Mouse (Mus musculus) embryonic facial prominence, embryonic 14.5 days (tissue): ENCODE measurements around the gene Mapkapk2. TPM values are rescaled to one million over a fixed set of nuclear protein-coding genes. Genes with fewer than 3 reads are reported as not detected.
A peak's percentile ranks its signal among the peaks of the same experiment; 100 is the strongest.

ENCODE experiments used
- ATAC-seq: fragments of 200-750 bp; cut with Nextera tagmentation; 2 replicates; pipeline ENCODE4 v1.8.0; 2017; ENCODE audit warnings: low read depth, moderate number of reproducible peaks, moderate TSS enrichment
- DNase-seq: peaks from one replicate; pipeline ENCODE4 v3.0.0-alpha.2; 2015; ENCODE audit warnings: low spot score
- H3K27ac ChIP-seq: fragments of 300-500 bp; sonication (generic); replicated peaks from 2 replicates; pipeline ENCODE4 v1.5.1; 2014; ENCODE audit warnings: low read depth, mild to moderate bottlenecking, low read length, moderate library complexity
- H3K27me3 ChIP-seq: fragments of 300-500 bp; sonication (generic); replicated peaks from 2 replicates; pipeline ENCODE4 v1.6.1; 2014; ENCODE audit warnings: low read length; ENCODE audit not compliant: control insufficient read depth, insufficient read depth
- H3K36me3 ChIP-seq: fragments of 300-500 bp; sonication (generic); 2 replicates; pipeline ENCODE4 v1.6.1; 2014; ENCODE audit warnings: low read length, mixed read lengths; ENCODE audit not compliant: control insufficient read depth, insufficient read depth
- H3K4me1 ChIP-seq: fragments of 300-500 bp; sonication (generic); 2 replicates; pipeline ENCODE4 v1.6.1; 2014; ENCODE audit warnings: antibody characterized with exemption, low read length; ENCODE audit not compliant: control insufficient read depth, insufficient read depth
- H3K4me2 ChIP-seq: fragments of 300-500 bp; sonication (generic); 2 replicates; pipeline ENCODE4 v1.6.1; 2014; ENCODE audit warnings: low read depth, mild to moderate bottlenecking, low read length, moderate library complexity, mixed read lengths
- H3K4me3 ChIP-seq: fragments of 300-500 bp; sonication (generic); 2 replicates; pipeline ENCODE4 v1.5.1; 2014; ENCODE audit warnings: low read depth, mild to moderate bottlenecking, low read length
- H3K9ac ChIP-seq: fragments of 300-500 bp; sonication (generic); 2 replicates; pipeline ENCODE4 v1.6.1; 2014; ENCODE audit warnings: low read depth, mild to moderate bottlenecking, low read length, moderate library complexity, mixed read lengths
- H3K9me3 ChIP-seq: fragments of 300-500 bp; sonication (generic); 2 replicates; pipeline ENCODE4 v1.6.1; 2016; ENCODE audit warnings: low read length; ENCODE audit not compliant: control insufficient read depth
- WGBS: fragments of 180-500 bp; shearing (Covaris S2); extraction: QIAGEN DNeasy Blood & Tissue Kit; methylation state at CpG from one replicate; pipeline ENCODE4 v1.1.7; 2014; 5-methylcytosine and 5-hydroxymethylcytosine counted together
- polyA plus RNA-seq: library from polyadenylated mRNA; unstranded; fragments of >200 nt; fragmentation: Nextera tagmentation; extraction: Ambion mirVana; gene quantifications from 2 replicates; pipeline ENCODE4 v1.2.1, GENCODE M21; 2014

Mapkapk2 gene
- polyA plus RNA-seq, 1 experiment from 2014 or later, result 47.8 TPM

GRCm38 (mm10) chr1:131118530-131118929, 20.9 kb upstream of the Mapkapk2 start:
- no peaks in the 10 kb centered on the region for H3K36me3 ChIP-seq
- no peak overlapping the region for H3K4me2 ChIP-seq
- peaks cover 3% of the 10 kb centered on the region; the same call in 1 of the 2 replicates for H3K4me1 ChIP-seq
- no peaks in the 10 kb centered on the region for H3K27me3 ChIP-seq
- H3K27ac ChIP-seq, result no peak overlapping the region
- H3K4me3 ChIP-seq, result no peak overlapping the region
- WGBS, result 47% methylated on average over 10 of the region's 10 CpGs
- DNase-seq (no peak), ATAC-seq (no peak)
- H3K9me3 ChIP-seq, result no peaks in the 10 kb centered on the region
- H3K9ac ChIP-seq, result no peak overlapping the region

GRCm38 (mm10) chr1:131116430-131117011, 18.9 kb upstream of the Mapkapk2 start:
- 42% methylated on average over 13 of the region's 13 CpGs for WGBS

DNA sequence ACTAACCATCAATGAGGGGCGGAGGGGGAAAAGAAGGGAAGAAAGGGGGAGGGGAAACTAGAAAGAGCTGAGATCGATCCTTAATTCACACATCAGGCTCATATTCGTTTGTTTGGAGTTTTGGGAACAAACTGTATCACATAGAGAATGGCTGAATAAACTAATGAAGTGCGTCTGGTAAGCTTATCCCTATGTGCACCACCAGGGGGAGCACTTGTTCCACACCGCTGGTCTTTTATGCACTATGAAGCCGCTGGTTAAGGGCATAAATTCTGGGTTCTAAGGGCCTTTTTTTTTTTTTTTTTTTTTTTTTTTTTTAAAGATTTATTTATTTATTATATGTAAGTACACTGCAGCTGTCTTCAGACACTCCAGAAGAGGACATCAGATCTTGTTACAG, 18.3 kb upstream of the Mapkapk2 start:
- Histone ChIP-seq H3K27ac (no peak overlapping the region), H3K4me3 (no peak overlapping the region), H3K27me3 (no peaks in the 10 kb centered on the region), H3K4me2 (no peak overlapping the region), H3K36me3 (no peaks in the 10 kb centered on the region), H3K9me3 (no peaks in the 10 kb centered on the region), H3K4me1 (peaks cover 6% of the 10 kb centered on the region; the same call in 1 of the 2 replicates), H3K9ac (no peak overlapping the region)
- 13% methylated on average over 6 of the region's 6 CpGs for WGBS
- peak; percentile 89 for DNase-seq
- ATAC-seq, result peak; percentile 61

More at GRCm38 (mm10) chr1:131116430-131117011, 18.9 kb upstream of the Mapkapk2 start:
- no peak overlapping the region for H3K9ac ChIP-seq
- H3K36me3 ChIP-seq, result no peaks in the 10 kb centered on the region
- DNase-seq (no peak), ATAC-seq (no peak)
- H3K27me3 ChIP-seq, result no peaks in the 10 kb centered on the region
- 0 out of 2 replicates have a peak overlapping the region, but pooled peaks have one; percentile 3 for H3K4me2 ChIP-seq
- H3K4me3 ChIP-seq, result no peak overlapping the region
- no peak overlapping the region for H3K27ac ChIP-seq
- H3K4me1 ChIP-seq, result peaks cover 3% of the 10 kb centered on the region; the same call in 1 of the 2 replicates
- no peaks in the 10 kb centered on the region for H3K9me3 ChIP-seq

- 28% methylated on average over 6 of the region's 6 CpGs for WGBS
- DNase-seq, result peak; percentile 64
Measured at GRCm38 (mm10) chr1:131112576-131112975, 14.9 kb upstream of the Mapkapk2 start.

GRCm38 (mm10) chr1:131110525-131111106, 13.0 kb upstream of the Mapkapk2 start:
- no peak overlapping the region for H3K9ac ChIP-seq
- no peak overlapping the region for H3K27ac ChIP-seq
- H3K4me2 ChIP-seq, result no peak overlapping the region
- H3K36me3 ChIP-seq, result no peaks in the 10 kb centered on the region
- H3K4me1 ChIP-seq, result peaks cover 17% of the 10 kb centered on the region
- no peak for ATAC-seq
- 59% methylated on average over 12 of the region's 12 CpGs for WGBS
- H3K9me3 ChIP-seq, result no peaks in the 10 kb centered on the region
- no peaks in the 10 kb centered on the region for H3K27me3 ChIP-seq
- DNase-seq, result peak; percentile 69
- H3K4me3 ChIP-seq, result no peak overlapping the region

More at GRCm38 (mm10) chr1:131112576-131112975, 14.9 kb upstream of the Mapkapk2 start:
- no peak for ATAC-seq
- H3K4me3 ChIP-seq, result no peak overlapping the region
- no peaks in the 10 kb centered on the region for H3K36me3 ChIP-seq
- H3K4me2 ChIP-seq, result no peak overlapping the region
- H3K4me1 ChIP-seq, result peaks cover 20% of the 10 kb centered on the region
- no peak overlapping the region for H3K9ac ChIP-seq
- H3K27ac ChIP-seq, result no peak overlapping the region
- H3K27me3 ChIP-seq, result no peaks in the 10 kb centered on the region
- H3K9me3 ChIP-seq, result no peaks in the 10 kb centered on the region

DNA sequence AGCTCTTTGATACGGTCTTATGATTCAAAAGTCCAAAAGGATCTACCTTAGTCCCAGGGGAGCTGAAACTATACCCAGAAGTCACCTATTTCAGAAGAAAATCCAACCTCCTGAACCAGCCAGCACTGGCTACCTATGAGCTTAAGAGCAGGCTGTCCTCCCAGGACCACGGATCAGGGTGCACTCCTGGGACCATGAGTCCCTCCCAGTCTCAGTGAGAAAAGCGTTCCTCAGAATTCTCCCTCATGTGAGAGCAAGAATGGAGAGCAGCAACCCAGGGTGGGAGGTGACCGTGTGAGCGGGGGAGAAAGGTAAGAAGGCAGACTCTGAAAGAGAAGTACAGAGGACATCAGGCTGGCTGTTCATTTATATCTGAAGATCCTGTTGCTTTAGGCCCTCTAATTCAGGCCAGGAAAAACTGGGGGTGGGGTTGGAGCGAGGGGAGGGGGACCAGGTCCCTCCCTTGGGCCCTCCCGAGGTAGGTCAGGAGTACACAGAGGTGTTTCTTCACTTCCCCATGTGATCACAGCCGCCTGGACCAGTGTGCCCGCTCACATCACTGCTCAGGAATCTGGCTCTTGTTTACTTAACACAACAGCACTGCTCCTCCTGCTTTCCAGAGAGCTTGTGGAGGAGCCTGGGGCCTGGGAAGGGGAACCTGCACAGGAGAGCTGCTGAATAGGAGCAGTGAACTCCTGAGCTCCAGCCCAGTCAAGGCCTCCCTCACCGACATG, 10.1 kb upstream of the Mapkapk2 start:
- peak overlapping the region; percentile 84 for H3K27ac ChIP-seq
- H3K9ac ChIP-seq, result peak overlapping the region; percentile 1; the same call in 1 of the 2 replicates
- no peaks in the 10 kb centered on the region for H3K36me3 ChIP-seq
- H3K4me2 ChIP-seq, result no peak overlapping the region
- H3K9me3 ChIP-seq, result no peaks in the 10 kb centered on the region
- WGBS, result 45% methylated on average over 10 of the region's 10 CpGs
- no peaks in the 10 kb centered on the region for H3K27me3 ChIP-seq
- H3K4me1 ChIP-seq, result peaks cover 17% of the 10 kb centered on the region
- H3K4me3 ChIP-seq, result no peak overlapping the region
- peak; percentile 88 for ATAC-seq
- peak; percentile 89 for DNase-seq

- H3K9ac ChIP-seq, result no peak overlapping the region
- DNase-seq (no peak), ATAC-seq (no peak)
- no peaks in the 10 kb centered on the region for H3K36me3 ChIP-seq
- H3K27ac ChIP-seq, result no peak overlapping the region
- H3K4me3 ChIP-seq, result no peak overlapping the region
- H3K4me2 ChIP-seq, result no peak overlapping the region
- H3K27me3 ChIP-seq, result no peaks in the 10 kb centered on the region
- no peaks in the 10 kb centered on the region for H3K9me3 ChIP-seq
- peaks cover 8% of the 10 kb centered on the region; the same call in 1 of the 2 replicates for H3K4me1 ChIP-seq
- WGBS, result 77% methylated on average over 10 of the region's 10 CpGs
Measured at GRCm38 (mm10) chr1:131103776-131104424, 6.3 kb upstream of the Mapkapk2 start.

DNA sequence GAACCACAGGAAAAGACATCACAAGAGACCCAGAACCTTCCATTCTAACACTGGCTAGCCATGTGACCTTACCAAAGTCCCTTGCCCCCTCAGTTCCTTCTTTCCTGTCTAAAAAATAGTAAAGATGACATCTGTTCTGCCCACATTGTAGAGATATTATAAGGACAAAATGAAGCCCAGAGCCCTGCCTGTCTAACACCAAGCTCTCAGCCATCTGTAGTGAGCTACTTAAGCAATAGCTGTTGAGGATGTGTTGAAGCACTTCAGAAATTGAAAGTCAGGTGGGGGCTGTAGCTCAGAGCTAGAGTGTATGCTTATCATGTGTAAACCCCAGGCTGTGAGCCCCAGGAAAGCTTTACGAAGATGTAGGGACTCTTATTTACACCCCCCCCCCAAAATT, 3.2 kb upstream of the Mapkapk2 start:
- no peaks in the 10 kb centered on the region for H3K27me3 ChIP-seq
- ATAC-seq, result no peak
- no peak overlapping the region for H3K4me2 ChIP-seq
- H3K9me3 ChIP-seq, result no peaks in the 10 kb centered on the region
- H3K27ac ChIP-seq, result no peak overlapping the region
- no peak for DNase-seq
- H3K36me3 ChIP-seq, result no peaks in the 10 kb centered on the region
- H3K4me1 ChIP-seq, result peaks cover under 1% of the 10 kb centered on the region; the same call in 1 of the 2 replicates
- WGBS, result 83% methylated on average over 1 of the region's 1 CpGs
- no peak overlapping the region for H3K9ac ChIP-seq
- H3K4me3 ChIP-seq, result no peak overlapping the region
